Mouse (Mus musculus): ENCODE results near the gene Fam162b.

The Fam162b gene

DNA sequence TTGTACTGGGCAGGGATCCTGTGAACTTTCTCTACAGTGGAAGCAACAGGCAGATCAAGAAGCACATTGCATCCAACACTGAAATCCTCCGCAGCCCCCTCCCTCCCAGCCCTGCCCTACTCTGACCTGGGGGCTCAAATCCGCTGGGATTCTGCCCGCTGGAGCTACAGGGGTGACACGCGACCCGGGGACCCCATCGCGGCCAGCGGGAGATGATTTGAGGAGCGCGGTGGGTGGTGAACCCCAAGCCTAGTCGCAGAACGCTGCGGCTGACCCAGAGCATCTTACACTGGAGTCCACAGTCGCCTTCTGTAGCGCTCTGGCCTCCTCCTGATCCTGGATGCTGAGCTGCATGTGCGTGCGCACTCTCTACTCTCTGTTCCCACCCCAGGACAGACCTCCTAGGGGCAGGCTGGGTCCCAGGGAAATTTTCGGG lies at the start of gene Fam162b:
TSS of gene Fam162b (minus strand) at position 379 of the 436 bp plus-strand sequence.
- DNase-seq (ENCODE audit: low spot score in 2 of 2): no peak

- no peak for DNase-seq (ENCODE audit: low spot score in 2 of 2)
These were observed 41.3 kb upstream of the Fam162b start, which contains the start of gene Gprc6a for GRCm38 (mm10) chr10:51631411-51632136. TSS of gene Gprc6a (minus strand) at chr10:51631461.

DNA sequence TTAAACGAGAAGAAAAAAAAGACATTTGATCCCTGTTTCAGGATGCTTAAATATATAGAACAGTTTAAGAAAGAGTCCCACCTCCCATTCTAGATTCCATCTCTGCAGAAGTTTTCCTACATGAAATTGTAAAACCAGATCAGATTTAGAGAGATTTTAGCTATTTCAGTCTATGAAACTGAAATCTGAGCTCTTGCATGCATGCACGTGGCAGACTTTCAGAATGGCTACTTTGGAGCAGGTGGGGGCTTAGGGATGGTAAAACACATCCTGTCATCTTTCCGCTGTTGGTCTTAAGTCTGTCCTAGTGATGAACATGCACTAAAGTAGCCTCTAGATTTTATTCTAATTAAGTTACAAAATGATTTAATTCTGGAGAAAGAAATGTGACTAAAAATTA lies 30.9 kb upstream of the Fam162b start:
- DNase-seq (ENCODE audit: low spot score in 2 of 2): no peak

DNA sequence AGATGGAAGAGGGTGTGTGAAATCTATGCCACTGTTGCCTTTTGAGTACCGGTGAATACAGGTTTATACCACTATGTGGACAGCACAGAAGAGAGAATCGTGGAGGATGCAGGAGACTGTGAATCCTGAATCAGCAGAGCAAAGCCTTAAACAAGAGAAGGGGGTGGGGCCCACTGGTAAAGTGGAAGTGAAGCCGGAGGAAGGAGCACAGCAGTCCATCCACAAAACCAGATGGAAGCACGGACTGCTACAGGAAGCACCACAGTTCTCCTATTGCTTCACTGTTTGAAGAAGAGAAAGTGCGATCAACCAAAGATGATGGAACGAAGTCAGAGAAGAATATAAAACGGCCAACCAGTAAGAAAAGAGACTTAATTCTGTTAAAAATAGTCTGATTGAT lies 29.8 kb upstream of the Fam162b start:
- no peak for DNase-seq (ENCODE audit: low spot score in 2 of 2)

DNA sequence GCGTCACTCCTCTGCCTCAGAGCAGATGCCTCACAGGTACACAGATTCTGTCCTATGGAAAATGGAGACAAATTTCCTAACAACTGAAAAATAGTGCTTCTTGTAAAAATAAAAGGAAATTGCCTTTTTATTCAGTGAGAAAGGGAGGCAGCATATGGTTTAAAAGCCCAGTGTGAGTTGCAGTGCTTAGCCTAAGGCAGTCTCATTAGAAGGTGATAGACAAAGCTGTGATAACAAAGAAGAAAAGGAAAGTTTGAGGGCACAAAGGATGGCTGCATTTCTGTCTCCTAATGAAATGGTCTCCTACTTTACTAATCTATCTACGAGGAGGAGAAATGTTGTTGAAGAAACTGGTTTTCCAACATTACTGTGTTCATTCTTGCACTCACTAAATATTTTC lies 28.2 kb upstream of the Fam162b start:
- no peak for DNase-seq (ENCODE audit: low spot score in 2 of 2)

DNA sequence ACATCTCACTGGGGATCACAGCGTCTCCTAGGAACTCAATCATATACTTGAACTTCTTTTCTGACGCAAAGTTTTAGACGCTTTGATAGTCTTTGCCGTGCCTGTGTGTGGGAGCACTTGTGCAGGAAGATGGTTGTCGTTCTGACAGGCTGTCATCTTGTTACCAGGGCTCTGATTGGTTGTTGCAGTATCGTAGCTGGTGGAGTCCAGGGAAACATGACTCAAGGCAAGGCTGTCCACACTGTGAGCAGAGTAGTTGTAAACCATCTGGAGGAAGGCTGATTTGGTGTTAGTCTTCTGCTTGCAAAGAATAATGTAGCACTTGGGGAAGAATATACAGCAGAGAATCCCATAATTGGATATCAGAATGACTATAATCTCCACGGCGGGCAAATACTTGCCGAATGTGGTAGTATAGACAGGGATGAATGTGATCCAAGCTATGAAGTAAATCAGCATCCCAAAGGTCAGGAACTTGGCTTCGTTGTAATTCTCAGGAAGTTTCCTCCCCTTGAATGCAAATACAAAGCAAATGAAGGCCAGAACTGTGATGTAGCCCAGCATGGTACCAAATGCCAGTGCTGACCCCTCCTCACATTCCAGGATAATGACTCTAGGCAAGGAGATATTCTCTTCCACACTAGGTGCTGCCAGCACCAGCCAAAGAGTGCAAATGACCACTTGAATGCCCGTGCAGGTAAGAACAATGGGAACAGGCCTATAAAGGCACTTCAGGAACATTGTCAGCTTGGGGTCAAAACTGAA lies 24.7 kb upstream of the Fam162b start:
- DNase-seq (ENCODE audit: low spot score in 2 of 2): no peak

GRCm38 (mm10) chr10:51613421-51613820 lies 23.1 kb upstream of the Fam162b start:
- no peak for DNase-seq (ENCODE audit: low spot score in 2 of 2)

DNA sequence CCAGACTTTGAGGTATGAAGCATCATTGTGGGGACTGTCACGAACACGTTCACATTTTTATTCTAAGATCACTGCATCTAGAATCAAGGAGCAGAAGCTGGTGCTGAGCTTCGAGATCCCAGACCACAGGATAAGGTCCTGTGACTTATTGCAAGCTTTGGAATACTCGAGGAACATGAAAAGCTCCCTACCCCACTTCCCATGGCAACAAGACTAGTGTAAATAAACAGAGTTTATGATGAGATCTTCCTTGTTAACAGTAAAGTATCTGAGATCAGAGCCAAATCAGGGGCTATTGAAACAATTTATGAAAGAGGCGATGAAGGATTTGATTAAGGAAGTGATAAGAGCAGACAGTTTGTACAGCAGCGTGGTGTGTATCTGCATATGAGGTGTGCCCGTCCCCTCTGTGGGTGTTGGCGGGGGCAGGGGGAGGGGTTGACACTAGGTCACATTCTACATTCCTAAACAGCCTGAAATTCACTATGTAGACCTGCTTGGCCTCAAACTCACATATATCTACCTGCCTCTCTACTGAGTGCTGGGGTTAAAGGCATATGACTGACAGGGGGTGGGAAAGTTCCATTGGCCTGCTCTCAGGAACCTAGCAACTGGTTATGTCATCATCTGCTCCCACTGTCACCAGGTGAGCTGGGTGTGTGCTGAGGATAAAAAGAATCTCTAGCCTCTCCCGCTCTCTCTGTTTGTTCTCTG lies 21.8 kb upstream of the Fam162b start:
- DNase-seq (ENCODE audit: low spot score in 2 of 2): no peak

DNA sequence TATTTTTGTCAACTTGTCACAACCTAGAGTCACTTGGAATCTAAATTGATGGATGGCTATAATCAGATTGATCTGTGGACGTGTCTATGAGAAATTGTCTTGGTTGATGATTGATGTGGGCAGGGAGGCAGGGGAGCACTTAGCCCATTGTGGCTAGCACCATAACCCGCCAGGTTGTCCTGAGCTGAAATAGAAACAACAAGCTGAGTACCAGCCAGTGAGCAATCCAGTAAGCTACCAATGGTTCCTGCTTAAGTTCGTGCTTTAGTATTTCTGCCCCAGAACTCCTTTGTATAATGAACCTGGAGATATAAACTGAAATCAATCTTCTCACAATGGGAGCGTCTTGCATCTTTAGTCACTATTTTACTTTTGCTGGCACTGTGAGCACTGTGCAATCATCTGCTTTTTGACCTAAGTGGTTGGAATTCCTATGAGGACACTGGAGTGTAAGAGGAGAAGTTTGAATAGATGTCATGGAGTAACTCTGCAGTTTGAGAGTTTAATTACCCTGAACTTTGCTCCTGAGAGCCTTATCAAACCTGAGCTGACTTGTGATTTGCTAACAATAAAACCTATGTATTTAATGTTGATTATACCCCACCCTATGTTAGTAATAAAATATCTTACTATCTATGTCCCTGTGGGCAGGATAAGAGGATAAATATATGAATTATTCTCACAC lies 19.6 kb upstream of the Fam162b start:
- DNase-seq (ENCODE audit: low spot score in 2 of 2): no peak

GRCm38 (mm10) chr10:51596928-51597635 lies 6.8 kb upstream of the Fam162b start:
- no peak for DNase-seq (ENCODE audit: low spot score in 2 of 2)

GRCm38 (mm10) chr10:51595001-51595931 lies 4.9 kb upstream of the Fam162b start:
- no peak for DNase-seq (ENCODE audit: low spot score in 2 of 2)

DNA sequence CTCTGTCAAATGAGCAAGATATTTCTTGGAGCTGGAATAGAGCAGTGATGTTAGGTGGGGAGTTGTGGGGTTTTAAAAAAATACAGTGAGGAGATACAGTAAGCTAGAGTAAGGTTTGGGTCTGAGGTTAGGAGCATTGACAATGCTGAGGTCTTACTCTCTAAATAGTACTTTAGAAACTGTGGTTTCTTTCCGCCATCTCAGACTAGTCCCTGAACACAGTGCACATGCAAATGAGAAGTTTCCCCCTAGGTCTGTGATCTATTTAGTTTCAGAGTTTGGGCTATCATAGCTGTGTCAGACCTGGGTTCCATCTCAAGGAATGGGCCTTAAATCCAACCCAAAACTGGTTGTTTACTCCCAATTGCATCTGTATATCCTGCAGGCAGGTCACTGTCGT lies 1.3 kb upstream of the Fam162b start:
- DNase-seq (ENCODE audit: low spot score in 2 of 2): no peak

- no peak for DNase-seq (ENCODE audit: low spot score in 2 of 2)
These were observed 5.4 kb downstream of the Fam162b start for GRCm38 (mm10) chr10:51584919-51585318.

GRCm38 (mm10) chr10:51584378-51584777 lies 5.9 kb downstream of the Fam162b start:
- no peak for DNase-seq (ENCODE audit: low spot score in 2 of 2)

- DNase-seq (ENCODE audit: low spot score in 2 of 2): no peak
These were observed 18.9 kb downstream of the Fam162b start for GRCm38 (mm10) chr10:51571225-51571996.

DNA sequence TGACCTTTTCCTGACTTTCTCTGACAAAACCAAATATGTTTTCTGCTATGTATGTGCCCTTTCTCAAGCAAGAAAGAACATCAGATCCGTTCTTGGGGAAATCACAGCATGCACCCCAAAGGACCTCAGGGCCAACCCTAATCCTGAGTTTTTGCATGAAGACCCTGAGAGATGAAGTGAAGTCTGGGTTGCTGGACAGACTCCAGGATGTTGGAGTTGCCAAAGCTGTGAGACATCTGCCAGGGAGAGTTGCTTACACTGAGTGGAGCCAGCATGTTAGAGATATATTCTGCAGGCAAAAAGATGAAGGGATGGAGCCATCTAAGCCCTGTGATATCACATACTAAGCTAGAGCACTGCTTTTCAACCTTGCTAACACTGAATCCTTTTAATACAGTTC lies 34.3 kb downstream of the Fam162b start:
- DNase-seq (ENCODE audit: low spot score in 2 of 2): no peak

- peak; percentile 53 to 81 for DNase-seq (ENCODE audit: low spot score in 2 of 2)
These were observed 36.8 kb downstream of the Fam162b start for GRCm38 (mm10) chr10:51553348-51554123.

All from frontal cortex, postnatal 14 days (tissue).